Mouse (Mus musculus): ENCODE measurements around the gene Cbx4.

Cbx4 gene

DNA sequence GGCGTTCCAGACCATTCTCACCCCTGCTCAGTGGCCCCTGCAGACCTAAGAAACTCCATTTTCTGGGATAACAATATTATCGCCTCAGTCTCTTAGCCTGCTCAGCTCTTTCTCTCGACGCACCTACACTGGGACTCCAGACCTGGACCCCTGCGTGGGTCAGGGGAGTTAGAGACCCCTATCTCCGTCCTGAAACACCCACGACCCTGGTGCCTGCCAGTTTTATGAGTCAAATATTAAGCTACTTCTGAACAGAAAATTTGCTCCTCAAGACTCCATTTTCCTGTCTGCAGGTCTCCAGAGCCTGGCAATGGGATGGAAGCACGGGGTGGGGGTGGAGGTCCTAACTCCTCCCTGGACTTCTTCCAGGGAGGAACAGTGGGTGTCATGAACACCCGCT is 28.7 kb downstream of the Cbx4 start:
- DNase-seq (ENCODE audit: low read depth, low spot score): no peak

DNA sequence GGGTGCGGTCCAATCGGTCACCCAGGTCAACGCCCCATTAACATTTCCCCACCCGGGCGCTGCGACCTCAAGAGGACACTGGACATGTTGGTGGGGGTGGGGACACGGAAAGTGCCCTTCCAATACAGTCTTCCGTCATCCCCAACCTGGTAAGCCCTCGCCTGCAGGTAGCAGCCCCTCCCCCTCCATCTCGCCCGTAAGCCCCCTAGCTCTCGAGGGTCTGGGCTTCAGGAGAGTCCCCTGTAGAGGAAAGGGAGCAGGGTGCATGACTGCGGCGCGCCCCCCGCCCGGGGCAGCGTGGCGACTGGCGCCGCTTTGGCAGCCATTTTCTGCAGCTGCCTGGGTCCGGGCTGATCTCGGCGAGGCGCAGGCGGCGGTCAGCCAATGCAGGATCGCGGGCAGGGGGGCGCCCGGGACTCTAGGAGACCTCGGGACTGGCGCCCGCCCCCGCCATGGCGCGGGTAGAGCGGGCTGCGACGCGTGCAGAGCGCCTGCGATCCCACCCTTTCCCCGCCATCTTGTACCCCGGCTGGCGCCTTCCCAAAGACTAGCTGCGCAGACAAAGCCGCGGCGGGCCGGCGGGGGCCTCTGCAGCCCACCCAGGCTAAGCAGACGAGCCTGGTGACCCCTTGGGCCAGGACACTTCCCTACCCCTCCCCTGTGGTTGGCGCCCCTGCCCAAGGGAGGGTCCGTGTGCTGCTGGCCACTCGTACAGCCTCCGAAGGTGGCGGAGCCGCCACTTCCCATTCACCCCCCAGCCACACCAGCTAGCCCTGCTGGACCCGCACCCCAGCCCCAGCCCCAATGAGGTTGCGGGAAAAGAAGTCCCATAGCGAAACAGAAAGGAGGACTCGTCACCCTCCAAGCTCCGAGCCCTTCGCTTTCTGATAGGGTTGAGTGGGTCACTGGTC is 29.5 kb downstream of the Cbx4 start:
- no peak for DNase-seq (ENCODE audit: low read depth, low spot score)

DNA sequence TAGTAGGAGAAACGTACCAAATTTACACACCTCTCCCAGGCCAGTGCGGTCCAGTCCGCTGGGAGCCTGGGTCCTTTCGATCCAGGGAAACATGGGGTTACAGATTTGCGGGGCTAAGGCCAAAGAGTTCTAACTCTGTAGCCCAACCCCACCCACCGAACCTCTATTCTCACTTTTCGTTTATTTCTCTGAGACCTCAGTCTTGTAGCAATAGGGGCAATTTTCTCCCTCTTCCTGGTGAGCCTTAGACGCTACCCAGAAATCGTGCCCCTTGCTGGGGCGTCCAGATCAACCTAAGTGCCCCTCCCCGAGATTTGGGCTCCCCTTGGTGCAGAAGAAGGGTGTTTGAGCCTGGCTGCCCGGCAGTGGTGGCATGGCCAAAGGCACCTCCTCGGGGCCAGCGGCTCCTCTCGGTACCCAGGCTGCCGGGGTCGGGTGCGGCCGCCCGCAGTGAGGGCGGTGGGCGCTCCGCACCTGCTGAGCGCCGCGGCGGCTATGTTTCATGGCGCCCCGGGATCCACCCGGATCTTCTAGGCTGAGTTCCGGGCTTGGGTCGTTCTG is 30.4 kb downstream of the Cbx4 start:
- DNase-seq (ENCODE audit: low read depth, low spot score): no peak

- no peak for DNase-seq (ENCODE audit: low read depth, low spot score)
Measured at GRCm38 (mm10) chr11:119054351-119055345, 31.4 kb downstream of the Cbx4 start.

DNA sequence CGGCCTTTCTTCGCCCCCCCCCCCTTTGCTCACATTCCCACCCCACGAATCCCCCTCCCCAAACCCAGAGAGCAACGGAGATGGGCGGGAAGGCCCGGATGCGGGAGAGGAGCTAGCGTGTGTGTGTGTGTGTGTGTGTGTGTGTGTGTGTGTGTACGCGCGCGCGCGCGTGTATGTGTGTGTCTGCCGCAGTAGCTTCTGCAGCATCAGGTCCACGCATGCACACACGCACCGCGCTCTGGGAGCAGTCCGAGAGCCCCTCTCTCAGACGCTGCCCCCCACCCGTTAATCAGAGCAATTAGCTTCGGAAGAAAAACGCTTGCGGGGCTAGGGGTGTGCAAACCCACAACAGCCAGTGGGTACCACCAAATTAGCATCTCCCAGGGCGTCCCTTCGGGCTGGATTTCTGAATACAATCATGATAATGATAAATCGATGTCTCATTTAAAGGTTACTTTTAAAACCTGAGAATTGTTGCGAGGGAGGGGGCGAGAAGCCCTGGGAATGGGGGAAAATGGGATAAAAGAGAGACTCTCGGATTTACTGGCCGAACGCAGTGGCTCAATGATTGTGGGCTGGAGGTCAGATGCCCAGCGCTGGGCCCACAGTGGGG is 32.2 kb downstream of the Cbx4 start:
- DNase-seq (ENCODE audit: low read depth, low spot score): no peak

GRCm38 (mm10) chr11:119053257-119053670 is 32.8 kb downstream of the Cbx4 start:
- DNase-seq (ENCODE audit: low read depth, low spot score): no peak

DNA sequence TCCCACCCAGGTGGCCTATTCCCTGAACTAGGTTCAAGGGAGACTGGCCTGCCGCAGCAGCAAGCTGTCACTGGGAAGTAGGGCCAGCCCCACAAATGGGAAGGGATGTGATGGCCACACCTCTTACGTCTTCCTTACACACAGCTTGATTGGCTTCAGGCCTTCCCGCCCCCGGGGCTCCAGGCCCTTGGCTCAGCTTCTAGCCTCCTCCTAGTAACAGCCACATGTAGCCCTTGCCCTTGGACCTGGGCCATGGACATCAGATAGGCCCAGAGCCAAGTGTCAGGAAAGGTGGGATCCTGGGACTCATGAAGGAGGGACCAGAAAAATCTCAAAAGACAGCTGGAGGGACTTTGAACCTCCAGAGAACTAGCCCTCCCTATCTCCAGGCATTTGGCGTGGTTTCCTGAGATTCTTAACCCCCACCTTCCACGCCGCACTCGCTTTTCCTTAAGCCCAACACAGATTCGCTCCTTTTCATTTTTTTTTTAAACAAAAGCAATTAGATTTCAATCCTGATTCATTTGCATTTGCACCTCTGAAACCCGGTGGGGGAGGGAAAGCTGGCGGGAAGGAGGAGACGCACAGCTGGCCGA is 33.3 kb downstream of the Cbx4 start:
- no peak for DNase-seq (ENCODE audit: low read depth, low spot score)

DNA sequence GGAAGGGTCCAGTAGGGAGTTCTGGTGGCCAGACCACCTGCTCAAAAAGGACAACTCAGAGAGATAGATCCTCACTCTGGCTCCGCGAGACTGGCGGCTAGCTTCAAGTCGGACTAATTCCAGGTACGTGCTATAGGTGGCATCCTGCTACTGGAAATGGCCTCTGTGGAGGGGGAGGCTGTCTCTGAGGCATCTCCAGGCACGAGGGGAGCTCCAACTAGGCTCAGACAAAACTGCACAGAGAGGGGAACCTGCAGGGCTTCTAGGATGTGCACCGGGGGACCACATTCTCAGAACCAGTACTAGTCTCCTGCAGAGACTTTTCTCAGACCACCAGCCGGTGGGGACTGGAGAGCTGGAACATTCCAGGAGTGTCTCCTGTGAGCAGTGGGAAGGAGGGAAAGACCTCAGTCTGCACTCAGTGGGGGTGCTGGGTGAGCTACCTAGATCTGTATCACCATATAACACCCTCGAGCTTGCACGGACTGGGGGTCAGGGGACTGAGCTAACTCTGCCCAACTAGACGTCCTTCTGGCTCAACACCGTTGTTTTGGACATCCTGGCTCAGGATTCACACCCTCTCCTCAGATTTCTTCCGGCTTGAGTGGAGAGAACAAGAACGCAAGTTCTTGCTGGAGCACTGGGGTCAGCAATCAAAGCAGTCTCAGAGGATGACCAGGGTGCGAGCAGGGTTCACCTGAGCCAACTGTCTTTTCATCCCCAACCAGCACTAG is 33.9 kb downstream of the Cbx4 start:
- DNase-seq (ENCODE audit: low read depth, low spot score): no peak

DNA sequence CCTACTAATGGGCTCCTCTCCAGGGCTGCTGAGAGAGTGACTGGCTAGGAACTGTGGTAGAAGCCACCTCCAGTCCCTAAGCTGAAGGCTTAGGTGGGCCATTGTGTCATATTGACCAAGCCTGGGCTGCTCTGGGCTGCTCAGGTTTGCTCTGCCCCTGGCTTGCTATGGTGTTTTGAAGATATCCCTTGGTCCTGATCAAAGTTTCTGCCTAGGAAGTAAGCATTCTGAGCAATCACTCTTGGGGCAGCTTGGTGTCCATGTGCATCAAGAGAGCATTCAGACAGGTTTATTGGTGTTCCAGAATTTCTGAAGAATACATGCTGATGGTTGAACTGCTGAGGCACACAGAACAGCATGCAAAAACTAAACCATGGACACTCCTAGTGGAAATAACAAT is 34.6 kb downstream of the Cbx4 start:
- DNase-seq (ENCODE audit: low read depth, low spot score): no peak

DNA sequence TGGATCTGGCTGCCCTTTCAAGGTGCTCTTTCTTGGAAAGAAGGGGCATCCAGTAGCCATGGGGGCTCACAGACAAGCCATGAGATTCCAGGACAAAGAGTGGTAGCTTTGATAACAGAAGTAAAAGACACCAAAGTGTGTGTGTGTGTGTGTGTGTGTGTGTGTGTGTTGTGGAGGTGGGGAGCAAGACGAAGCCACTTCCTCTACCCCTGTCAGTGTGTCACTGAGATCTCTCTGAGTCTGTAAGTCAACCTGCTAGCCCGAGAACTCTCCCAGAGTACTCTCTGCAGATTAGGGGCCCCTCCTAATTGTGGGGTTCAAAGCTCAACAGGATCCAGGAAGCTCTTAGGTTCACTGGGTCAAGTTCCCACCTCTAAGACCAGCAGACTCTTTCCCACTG is 35.7 kb downstream of the Cbx4 start:
- DNase-seq (ENCODE audit: low read depth, low spot score): no peak

- DNase-seq (ENCODE audit: low read depth, low spot score): no peak
Measured at GRCm38 (mm10) chr11:119048133-119048510, 37.9 kb downstream of the Cbx4 start.

DNA sequence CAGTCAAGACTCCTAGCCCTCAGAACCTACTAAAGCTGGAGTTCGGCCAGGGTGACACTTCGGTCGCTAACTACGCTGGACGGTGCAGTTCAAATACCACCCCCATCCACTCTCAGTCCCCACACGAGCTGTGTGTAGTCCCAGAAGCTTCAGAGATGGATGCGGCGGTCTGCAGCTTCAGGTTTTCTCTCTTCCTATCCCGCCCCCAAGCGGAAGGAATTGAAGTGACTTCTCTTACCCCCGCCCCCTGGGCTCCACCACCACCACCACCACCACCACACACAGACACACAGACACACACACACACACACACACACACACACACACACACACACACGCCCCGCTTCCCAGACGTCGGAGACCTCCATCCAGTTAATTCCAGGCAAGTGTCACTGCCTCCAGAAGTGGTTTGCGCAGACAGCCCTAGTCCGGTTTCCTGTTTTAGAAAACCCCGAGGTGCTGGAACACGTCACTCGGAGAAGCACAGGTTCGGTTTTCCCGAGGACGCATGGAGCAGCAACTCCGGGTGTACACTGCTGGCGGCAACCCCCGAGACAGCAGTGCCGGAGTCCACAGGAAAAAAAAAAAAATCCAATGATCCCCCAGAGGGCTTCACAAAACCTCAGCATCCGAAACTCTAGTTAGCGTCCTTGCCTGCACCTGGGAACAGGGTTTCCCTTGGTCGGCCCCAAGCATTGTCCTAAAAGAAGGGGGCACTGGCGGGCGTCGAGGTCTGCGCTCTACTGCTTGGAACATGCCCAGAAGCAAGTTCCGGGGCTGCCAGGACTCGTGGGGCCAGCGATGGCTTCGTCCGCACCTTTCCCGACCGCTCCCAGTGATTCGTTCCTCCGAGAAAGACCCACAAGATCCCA is 38.5 kb downstream of the Cbx4 start:
- no peak for DNase-seq (ENCODE audit: low read depth, low spot score)

- DNase-seq (ENCODE audit: low read depth, low spot score): no peak
Measured at GRCm38 (mm10) chr11:119046601-119047245, 39.3 kb downstream of the Cbx4 start.

DNA sequence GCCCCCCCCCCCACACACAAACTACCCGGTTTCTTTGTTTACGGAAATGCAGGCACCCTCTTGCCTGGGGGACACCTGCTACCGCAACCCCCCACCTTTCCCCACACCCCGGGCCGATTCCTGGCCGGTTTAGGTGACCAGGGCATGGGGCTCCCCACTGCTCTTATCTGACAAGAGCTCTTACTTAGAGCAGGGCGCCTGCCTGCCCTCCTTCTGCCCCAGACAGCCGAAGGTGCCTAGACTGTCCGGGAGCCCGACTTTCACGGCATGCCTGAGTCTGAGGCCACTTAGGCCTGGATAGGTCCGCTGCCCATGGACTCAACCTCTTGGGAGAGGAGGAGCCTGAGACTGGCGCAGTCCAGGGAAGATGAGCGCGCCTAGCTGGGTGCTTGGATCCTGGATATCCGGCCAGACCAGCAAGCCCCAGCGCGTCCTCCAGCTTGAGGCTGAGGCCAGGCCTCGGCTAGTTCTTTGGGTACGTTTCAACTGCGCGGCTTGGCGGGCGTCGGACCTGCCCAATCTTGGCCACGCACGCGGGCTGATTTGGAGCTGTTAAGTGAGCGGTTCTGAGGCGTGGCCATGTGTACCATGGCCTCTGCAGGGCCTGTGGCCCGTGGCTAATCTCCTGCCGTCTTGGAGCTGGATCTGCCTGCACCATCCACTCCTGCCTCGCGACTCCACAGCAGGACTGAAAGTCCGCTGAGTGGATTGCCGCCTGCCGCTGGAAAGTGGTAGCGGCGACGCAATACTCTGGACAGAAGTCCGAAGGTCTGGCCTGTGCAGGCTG is 41.3 kb downstream of the Cbx4 start:
- no peak for DNase-seq (ENCODE audit: low read depth, low spot score)

DNA sequence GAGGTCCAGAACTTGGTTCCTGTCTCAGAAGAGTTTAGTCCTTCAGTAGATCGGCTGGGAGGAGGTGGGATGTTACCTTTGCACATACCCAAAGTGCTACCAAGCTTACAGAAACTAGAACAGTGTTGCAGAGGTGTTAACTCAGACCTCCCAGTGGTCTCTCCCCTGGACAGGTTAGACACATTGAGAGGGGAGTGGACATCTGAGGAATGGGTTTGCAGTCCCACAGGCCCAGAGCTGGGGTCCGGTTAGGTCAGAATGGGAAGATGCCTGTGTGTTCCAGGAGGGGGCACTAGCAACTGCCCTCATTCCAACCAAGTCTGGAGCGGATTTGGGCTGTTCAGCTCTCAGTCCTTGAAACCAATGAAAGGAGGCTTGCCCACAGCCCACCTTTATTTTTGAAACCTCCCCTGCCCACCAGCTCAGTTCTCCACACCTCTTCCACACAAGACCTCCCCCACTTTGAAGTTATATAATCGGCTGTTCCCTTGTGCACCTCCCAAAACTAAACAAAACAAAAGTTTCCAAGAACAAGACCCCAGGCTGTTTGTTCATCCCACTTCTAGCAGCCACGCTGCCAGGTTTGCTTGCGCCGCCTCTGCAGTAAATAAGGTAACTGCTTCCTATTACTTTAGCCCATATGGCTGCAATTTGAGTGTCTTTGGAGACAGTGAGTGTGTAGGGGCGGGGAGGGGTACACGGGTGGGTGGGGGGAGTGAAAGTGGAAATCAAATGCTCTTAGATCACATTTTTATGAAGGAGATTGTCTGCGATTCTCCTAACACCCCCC is 42.1 kb downstream of the Cbx4 start:
- no peak for DNase-seq (ENCODE audit: low read depth, low spot score)

GRCm38 (mm10) chr11:119043273-119043540 is 42.8 kb downstream of the Cbx4 start:
- DNase-seq (ENCODE audit: low read depth, low spot score): no peak

- no peak for DNase-seq (ENCODE audit: low read depth, low spot score)
Measured at GRCm38 (mm10) chr11:119042466-119043272, 43.4 kb downstream of the Cbx4 start.
